Mouse (Mus musculus) liver, adult 10 weeks (tissue): Measurements from ENCODE around the gene Hist1h2be. TPM values are rescaled to one million over a fixed set of nuclear protein-coding genes. Genes with fewer than 3 reads are reported as not detected.

ENCODE experiments used
- polyA plus RNA-seq: library from polyadenylated mRNA; stranded (reverse); fragments of 350-450 nt; fragmentation: Illumina TruSeq; extraction: RNeasy Lipid Tissue Mini Kit (QIAGEN cat#74804); gene quantifications from one replicate; pipeline ENCODE4 v1.2.3, GENCODE M21; 2014; ENCODE audit warnings: low read depth, low replicate concordance

Gene Hist1h2be
- 0.95 TPM for polyA plus RNA-seq

DNA sequence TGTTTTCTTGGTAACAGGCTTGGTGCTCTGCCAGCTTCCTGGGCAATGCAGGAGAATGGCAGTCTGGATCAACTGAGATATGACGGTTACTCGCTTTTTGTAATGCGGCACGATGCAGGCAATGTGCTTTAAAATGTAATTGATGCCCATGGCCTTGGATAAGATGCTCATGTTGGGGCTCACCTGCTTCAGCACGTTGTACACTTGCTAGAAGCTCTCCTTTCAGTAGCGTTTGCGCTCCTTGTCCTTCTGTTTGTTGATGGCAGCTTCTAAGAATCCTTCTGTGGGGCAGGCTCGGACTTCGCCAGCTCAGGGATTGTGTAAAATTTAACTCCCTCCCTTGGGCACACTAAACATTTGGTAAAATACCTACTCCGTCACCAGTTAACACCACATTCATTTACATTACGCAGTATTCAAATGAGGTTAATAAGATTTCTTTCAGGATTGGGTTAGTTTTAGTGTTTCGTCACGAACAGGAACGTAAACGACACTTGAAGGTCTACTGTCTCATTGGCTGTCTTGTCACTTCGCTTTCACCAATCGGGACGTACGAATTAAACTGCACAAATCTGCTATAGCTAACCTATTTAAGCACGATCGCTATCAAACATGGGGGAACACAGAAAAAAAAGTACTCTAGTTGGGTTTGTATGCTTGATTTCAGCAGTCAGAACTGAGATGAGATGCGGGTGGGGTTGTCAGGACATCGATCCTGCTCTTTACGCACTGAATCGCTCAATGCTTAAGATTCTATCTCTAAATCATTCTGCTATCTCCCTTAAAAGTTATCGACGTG is at the start of gene Hist1h2be:
Hist1h2be (minus strand) TSS at position 392 of the 799 bp plus-strand sequence.

DNA sequence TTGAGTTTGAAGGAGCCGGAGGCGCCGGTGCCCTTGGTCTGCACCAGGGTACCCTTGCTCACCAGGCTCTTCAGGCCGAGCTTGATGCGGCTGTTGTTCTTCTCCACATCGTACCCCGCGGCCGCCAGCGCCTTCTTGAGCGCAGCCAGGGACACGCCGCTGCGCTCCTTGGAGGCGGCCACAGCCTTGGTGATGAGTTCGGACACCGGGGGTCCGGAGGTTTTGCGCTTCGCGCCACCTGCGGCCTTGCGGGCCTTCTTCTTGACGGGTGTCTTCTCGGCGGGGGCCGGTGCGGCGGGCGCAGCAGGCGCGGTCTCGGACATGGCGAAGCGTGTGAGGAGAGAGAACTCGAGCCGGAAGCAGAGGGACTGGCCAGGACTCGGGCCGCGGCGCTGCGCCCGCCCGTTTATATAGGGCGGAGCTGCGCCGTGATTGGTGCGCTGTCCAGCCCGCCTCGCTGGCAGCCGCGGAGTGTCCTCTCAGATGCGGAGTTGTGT is 1.3 kb upstream of the Hist1h2be start, which contains the start of gene Hist1h1e:
Hist1h1e (minus strand) TSS at position 384 of the 497 bp plus-strand sequence.

DNA sequence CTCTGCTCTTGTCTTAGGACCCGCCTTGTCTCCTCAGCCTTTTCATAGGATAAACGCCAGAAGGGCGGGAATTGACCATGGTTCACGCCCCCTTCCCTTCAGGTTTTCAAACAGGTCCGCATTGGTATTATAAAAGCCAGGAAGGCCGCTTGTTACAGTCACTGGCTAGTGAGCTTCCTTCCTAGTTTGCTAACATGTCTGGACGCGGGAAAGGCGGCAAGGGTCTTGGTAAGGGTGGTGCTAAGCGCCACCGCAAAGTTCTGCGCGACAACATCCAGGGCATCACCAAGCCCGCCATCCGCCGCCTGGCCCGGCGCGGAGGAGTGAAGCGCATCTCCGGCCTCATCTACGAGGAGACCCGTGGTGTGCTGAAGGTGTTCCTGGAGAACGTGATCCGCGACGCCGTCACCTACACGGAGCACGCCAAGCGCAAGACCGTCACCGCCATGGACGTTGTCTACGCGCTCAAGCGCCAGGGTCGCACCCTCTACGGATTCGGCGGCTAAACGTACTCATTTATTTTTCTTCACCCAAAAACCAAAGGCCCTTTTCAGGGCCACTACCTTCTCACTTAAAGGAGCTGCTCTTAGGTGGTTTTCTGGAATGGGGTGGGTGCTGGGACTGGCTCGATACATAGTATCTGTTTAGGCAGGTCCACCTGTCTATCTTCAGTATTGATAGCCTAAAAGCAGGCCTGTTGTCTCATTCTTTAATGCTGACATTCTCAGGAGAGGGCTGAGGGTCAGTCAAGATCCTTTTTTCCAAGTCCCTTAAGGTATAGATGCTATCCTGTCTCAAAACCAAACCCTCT is 39.3 kb downstream of the Hist1h2be start, which contains the start of gene Hist1h4d:
Hist1h4d (plus strand) TSS at position 191 of the 811 bp plus-strand sequence.

DNA sequence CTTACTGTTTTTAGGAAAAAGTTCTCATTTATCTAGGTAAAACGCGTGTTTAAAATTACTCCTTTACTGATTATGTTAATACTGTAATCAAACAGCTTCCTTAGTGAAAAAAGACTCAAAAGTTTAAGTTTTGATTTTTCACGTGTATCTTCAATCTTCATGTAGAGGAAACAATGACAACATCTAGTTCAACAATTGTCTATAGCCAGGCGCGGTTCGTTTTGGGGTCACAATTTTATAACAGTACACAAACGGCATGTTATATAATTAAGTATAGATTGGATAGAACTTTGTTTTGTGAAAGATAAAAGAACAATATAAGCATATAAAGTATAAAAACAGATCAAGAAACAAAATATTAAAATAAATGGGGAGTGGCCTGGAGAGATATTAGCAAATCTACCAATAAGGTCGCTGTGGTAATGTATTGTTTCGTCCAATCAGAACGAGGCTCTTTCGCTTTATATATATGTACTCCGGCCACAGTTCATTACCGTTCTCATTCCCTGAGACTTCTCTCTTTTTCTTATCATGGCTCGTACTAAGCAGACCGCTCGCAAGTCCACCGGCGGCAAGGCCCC is 45.6 kb downstream of the Hist1h2be start, which contains the start of gene Hist1h3d:
Hist1h3d (plus strand) TSS at position 493 of the 581 bp plus-strand sequence.

DNA sequence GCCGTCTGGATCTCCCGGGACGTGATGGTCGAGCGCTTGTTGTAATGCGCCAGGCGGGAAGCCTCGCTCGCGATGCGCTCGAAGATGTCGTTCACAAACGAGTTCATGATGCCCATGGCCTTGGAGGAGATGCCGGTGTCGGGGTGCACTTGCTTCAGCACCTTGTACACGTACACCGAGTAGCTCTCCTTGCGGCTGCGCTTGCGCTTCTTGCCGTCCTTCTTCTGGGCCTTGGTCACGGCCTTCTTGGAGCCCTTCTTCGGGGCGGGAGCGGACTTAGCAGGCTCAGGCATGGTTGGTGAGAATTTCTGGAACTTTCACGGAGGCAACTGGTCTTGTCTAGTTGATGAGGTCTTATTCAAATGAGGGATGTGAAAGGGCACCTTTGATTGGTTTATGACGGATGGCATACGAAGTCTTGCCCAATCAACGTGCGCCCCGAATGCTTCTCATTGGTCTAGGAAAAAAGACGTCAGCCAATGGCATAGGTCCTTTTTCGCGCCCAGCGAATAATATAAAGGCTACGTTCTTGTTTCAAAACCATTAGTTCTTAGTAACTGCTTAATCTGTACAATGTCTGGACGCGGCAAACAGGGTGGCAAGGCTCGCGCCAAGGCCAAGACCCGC is 46.9 kb downstream of the Hist1h2be start, which contains the start of the genes Hist1h2bf and Hist1h2ad:
Hist1h2bf (minus strand) TSS at position 299 of the 627 bp plus-strand sequence.
Hist1h2ad (plus strand) TSS at position 484 of the 627 bp plus-strand sequence.

DNA sequence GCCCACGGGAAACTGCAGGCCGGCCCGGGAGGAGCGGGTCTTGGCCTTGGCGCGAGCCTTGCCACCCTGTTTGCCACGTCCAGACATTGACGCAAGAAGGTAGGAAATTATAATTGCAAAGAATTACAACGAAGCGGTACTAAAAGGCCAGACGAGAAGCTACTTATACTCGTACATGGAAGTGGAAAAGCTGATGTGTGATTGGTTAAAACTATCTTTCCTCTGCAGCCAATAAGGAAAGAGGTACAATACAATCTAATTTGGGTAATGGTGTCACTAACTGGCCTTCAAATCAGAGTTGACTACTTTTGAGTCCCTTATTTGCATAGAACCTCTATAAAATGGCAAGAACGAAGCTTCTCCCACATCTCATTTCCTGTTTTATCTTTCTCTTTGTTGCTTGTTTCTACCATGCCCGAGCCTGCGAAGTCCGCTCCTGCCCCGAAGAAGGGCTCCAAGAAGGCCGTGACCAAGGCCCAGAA is 49.9 kb downstream of the Hist1h2be start, which contains the start of the genes Hist1h2ae and Hist1h2bg:
Hist1h2ae (minus strand) TSS at position 199 of the 482 bp plus-strand sequence.
Hist1h2bg (plus strand) TSS at position 375 of the 482 bp plus-strand sequence.

DNA sequence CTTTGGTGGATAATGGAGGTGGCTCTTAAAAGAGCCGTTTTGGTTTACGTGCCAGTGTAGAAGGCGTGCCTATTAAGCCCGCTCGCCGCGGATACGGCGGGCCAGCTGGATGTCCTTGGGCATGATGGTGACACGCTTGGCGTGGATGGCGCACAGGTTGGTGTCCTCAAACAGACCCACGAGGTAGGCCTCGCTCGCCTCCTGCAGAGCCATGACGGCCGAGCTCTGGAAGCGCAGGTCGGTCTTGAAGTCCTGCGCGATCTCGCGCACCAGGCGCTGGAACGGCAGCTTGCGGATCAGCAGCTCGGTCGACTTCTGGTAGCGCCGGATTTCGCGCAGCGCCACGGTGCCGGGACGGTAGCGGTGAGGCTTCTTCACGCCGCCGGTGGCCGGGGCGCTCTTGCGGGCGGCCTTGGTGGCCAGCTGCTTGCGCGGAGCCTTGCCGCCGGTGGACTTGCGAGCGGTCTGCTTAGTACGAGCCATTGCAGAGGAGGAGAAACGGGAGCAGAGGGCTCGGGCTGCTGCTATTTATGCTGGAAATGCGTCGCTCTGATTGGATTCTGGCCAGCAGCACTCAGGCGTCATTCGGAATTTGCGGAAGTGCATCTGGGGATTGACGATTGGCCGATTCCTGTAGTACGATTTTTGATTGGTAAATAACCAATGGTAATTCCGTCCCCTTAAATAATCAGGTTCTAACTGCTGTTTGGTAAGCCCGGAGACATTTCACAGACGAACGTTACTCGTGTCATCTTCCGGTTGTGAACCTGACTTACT is 58.9 kb downstream of the Hist1h2be start, which contains the start of gene Hist1h3e:
Hist1h3e (minus strand) TSS at position 487 of the 777 bp plus-strand sequence.

DNA sequence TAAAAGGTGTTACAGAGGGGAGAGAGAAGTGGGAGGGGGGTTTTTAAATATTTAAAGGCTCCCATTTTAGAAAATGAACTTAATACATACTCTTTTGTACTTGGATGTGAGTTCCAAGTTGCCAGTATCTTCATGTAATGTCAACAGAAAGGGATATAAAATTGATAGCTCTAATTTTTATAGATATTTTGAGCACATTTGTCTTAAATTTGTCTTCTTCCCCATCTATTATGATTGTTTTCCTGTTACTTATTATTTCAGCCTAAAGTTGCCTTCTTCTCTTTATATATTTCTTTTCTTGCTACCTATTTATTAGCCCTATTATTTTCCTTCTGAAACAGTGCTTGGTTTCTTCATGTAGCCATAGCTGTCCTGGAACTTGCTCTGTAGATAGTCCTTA is 68.0 kb downstream of the Hist1h2be start, which contains the start of gene Hist1h1d:
Hist1h1d (plus strand) TSS at position 301 of the 400 bp plus-strand sequence.

DNA sequence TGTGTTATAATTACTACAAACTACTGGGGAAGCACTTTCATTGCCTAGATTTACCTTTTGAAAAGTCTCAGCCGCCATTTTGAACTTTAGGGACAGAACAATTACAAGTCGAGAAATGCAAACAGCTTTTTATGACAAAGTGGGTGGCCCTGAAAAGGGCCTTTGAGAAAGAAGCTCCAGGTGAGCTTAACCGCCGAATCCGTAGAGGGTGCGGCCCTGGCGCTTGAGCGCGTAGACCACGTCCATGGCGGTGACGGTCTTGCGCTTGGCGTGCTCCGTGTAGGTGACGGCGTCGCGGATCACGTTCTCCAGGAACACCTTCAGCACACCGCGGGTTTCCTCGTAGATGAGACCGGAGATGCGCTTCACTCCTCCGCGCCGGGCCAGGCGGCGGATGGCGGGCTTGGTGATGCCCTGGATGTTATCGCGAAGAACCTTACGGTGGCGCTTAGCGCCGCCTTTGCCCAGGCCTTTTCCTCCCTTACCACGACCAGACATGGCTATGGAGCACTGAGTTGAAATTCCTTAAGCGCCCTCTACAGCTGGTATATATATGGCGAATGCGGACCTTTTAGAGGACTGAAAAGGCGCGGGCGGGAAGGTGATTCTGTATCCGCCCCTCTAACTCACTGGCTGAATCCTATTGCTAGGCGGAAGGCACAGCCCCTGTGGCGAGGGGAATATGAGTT is 69.6 kb downstream of the Hist1h2be start, which contains the start of gene Hist1h4f:
Hist1h4f (minus strand) TSS at position 503 of the 689 bp plus-strand sequence.

DNA sequence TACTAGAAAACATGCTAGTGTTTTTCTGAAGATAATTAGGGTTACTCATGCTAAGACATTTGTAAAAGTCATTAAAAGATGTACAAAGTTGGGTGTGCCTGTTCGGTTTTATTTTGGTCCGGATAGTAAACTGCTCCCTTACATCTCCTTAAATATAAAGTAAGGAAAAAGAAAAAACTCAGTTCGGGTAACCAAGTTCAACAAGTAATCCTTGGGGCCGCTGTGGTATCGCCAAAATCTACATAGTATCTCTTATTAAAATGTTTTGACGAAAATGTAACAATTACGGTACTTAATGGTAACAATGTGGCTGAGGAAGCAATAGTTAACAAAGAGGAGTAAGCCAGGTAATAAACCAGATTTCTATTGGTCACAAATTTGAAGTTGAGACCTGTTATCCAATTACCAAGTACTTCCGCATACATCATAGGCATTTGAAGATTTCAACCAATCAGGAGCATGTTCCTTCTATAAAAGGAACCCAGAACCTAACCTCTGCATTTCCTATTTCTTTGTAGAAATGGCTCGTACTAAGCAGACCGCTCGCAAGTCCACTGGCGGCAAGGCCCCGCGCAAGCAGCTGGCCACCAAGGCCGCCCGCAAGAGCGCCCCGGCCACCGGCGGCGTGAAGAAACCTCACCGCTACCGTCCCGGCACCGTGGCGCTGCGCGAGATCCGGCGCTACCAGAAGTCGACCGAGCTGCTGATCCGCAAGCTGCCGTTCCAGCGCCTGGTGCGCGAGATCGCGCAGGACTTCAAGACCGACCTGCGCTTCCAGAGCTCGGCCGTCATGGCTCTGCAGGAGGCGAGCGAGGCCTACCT is 76.7 kb downstream of the Hist1h2be start, which contains the start of gene Hist1h3f:
Hist1h3f (plus strand) TSS at position 88 of the 822 bp plus-strand sequence.

DNA sequence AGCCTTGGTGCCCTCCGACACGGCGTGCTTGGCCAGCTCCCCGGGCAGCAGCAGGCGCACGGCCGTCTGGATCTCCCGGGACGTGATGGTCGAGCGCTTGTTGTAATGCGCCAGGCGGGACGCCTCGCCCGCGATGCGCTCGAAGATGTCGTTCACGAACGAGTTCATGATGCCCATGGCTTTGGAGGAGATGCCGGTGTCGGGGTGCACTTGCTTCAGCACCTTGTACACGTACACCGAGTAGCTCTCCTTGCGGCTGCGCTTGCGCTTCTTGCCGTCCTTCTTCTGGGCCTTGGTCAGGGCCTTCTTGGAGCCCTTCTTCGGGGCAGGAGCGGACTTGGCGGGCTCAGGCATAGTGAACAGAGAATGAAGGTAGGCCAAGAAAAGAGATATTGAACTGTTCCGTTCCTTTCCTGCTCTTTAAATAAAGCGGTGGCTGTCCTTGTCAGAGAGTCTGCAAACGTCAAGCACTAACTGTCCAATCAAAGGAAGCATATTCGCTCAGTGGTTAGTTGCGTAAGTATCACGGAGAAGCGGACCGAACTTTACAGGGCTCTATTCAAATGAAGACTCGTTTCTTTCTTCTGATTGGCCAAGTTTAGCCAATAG is 77.8 kb downstream of the Hist1h2be start, which contains the start of gene Hist1h2bh:
Hist1h2bh (minus strand) TSS at position 394 of the 609 bp plus-strand sequence.

DNA sequence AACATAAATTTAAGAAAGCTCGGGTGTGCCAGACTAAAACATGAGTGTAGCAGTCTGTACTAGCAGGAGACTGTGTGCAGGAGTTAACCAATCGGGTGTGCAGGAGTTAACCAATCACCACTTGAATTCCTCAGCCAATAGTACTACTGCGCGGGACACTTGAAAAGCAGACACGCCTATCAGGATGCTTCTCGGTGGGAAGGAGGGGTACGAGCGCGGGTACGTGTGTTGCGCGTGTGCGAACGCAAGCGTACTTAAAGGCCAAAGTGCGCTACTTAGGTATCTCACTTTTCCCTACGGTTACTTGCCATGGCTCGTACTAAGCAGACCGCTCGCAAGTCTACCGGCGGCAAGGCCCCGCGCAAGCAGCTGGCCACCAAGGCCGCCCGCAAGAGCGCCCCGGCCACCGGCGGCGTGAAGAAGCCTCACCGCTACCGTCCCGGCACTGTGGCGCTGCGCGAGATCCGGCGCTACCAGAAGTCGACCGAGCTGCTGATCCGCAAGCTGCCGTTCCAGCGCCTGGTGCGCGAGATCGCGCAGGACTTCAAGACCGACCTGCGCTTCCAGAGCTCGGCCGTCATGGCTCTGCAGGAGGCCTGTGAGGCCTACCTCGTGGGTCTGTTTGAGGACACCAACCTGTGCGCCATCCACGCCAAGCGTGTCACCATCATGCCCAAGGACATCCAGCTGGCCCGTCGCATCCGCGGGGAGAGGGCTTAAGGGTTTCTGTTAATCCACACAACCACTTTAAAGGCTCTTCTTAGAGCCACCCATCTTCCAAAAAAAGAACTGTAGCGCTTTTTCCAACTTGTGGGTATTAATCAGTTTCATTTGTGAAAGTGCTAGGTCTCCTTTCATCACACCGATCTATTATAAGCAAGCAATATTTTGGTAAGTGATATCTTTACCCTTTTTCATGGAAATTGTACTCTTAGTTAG is 85.5 kb downstream of the Hist1h2be start, which contains the start of gene Hist1h3g:
Hist1h3g (plus strand) TSS at position 286 of the 939 bp plus-strand sequence.

